Mouse (Mus musculus): ENCODE measurements around the gene Lrrc17. TPM values are rescaled to one million over a fixed set of nuclear protein-coding genes. Genes with fewer than 3 reads are reported as not detected.

Lrrc17 gene
- polyA plus RNA-seq, 1 experiment from 2014 or later = 2.7 TPM

DNA sequence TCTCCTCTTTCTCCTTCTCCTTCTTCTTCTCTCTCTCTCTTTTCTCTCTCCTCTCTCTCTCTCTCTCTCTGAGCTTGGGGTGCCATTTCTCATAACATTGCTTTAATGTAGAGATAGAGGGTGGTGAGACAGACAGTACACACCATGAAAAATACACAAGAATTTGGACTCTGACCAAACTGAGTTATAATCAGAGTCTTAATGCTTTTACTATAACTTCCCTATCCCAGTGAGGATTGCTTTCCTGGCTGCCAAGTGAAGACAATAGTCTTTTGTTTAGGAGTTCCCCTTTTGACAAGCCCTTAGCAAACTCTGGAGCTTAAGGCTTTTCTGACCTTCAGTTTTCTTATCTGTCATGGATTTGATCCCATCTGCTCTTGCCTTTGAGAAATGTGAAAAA lies 1.9 kb downstream of the Lrrc17 start:
- Histone ChIP-seq H3K4me3 (no peak overlapping the region), H3K27ac (replicated peaks) (no peak overlapping the region), H3K4me2 (replicated peaks) (no peak overlapping the region), H3K4me1 (no peaks in the 10 kb centered on the region), H3K36me3 (no peaks in the 10 kb centered on the region), H3K9ac (replicated peaks) (no peak overlapping the region), H3K27me3 (no peaks in the 10 kb centered on the region), H3K9me3 (no peaks in the 10 kb centered on the region)
- no peak for ATAC-seq (replicated peaks)

DNA sequence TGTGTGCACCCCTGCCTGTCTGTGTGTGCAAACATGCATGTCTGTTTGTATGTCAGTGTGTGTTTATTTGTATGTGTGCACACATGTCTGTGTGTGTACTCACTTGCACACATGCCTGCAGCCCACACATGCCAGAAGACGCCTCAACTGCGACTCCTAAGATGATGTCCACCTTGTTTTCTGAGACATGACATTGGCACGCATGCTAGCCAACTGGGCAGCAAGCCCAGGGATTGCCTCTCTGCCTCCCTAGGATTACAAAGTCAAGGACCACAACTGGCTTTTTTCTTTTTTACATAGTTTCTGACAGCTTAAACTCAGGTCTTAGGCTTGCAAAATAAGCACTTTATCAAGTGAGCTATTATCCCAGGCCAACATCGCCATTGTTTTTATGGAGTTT lies 2.4 kb downstream of the Lrrc17 start:
- no peak overlapping the region for H3K4me2 ChIP-seq (replicated peaks)

GRCm38 (mm10) chr5:21547005-21547404 lies 3.6 kb downstream of the Lrrc17 start:
- Histone ChIP-seq H3K4me3 (no peak overlapping the region), H3K27me3 (no peaks in the 10 kb centered on the region), H3K27ac (replicated peaks) (no peak overlapping the region), H3K36me3 (no peaks in the 10 kb centered on the region), H3K9me3 (no peaks in the 10 kb centered on the region), H3K9ac (replicated peaks) (no peak overlapping the region), H3K4me1 (no peaks in the 10 kb centered on the region), H3K4me2 (replicated peaks) (no peak overlapping the region)
- WGBS = 91% methylated on average over 8 of the region's 8 CpGs
- ATAC-seq (replicated peaks) = no peak

More for the DNA sequence above, 2.4 kb downstream of the Lrrc17 start:
- Histone ChIP-seq H3K36me3 (no peaks in the 10 kb centered on the region), H3K4me3 (no peak overlapping the region), H3K9me3 (no peaks in the 10 kb centered on the region), H3K27me3 (no peaks in the 10 kb centered on the region), H3K27ac (replicated peaks) (no peak overlapping the region), H3K4me1 (no peaks in the 10 kb centered on the region), H3K9ac (replicated peaks) (no peak overlapping the region)
- WGBS = 81% methylated on average over 4 of the region's 4 CpGs
- no peak for ATAC-seq (replicated peaks)

DNA sequence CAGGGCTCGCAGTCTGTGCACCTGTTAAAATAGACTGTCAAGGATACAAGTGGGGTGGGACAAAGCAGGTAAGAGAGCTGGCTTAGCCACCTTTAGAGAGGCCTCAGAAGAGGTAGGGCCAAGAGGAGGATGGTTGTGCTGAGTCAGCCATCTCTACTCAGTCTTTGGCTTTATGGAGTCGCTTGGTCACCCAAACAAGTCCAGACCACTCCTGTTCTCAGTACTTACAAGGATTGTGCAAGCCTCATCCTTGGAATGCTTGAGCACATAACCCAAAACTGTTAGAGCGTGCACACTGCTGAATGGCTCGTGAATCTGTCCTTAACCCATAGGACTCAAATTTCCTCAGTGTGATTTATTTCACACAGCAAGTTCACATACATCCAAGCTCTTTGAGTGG lies 10.3 kb downstream of the Lrrc17 start:
- Histone ChIP-seq H3K4me3 (no peak overlapping the region), H3K27ac (replicated peaks) (no peak overlapping the region), H3K9ac (replicated peaks) (no peak overlapping the region), H3K36me3 (no peaks in the 10 kb centered on the region), H3K27me3 (no peaks in the 10 kb centered on the region), H3K4me1 (no peaks in the 10 kb centered on the region), H3K4me2 (replicated peaks) (no peak overlapping the region), H3K9me3 (no peaks in the 10 kb centered on the region)
- 89% methylated on average over 4 of the region's 4 CpGs for WGBS
- ATAC-seq (replicated peaks) = no peak

GRCm38 (mm10) chr5:21554732-21555131 lies 11.4 kb downstream of the Lrrc17 start:
- no peak for ATAC-seq (replicated peaks)
- WGBS = 78% methylated on average over 1 of the region's 1 CpGs
- H3K9ac ChIP-seq (replicated peaks) = no peak overlapping the region

GRCm38 (mm10) chr5:21556502-21556901 lies 13.1 kb downstream of the Lrrc17 start:
- H3K27me3 ChIP-seq = no peaks in the 10 kb centered on the region
- 83% methylated on average over 3 of the region's 3 CpGs for WGBS
- no peak for ATAC-seq (replicated peaks)

More at GRCm38 (mm10) chr5:21554732-21555131, 11.4 kb downstream of the Lrrc17 start:
- no peaks in the 10 kb centered on the region for H3K27me3 ChIP-seq
- H3K27ac ChIP-seq (replicated peaks) = no peak overlapping the region
- H3K4me1 ChIP-seq = no peaks in the 10 kb centered on the region
- no peak overlapping the region for H3K4me3 ChIP-seq
- H3K4me2 ChIP-seq (replicated peaks) = no peak overlapping the region
- H3K36me3 ChIP-seq = no peaks in the 10 kb centered on the region
- no peaks in the 10 kb centered on the region for H3K9me3 ChIP-seq

DNA sequence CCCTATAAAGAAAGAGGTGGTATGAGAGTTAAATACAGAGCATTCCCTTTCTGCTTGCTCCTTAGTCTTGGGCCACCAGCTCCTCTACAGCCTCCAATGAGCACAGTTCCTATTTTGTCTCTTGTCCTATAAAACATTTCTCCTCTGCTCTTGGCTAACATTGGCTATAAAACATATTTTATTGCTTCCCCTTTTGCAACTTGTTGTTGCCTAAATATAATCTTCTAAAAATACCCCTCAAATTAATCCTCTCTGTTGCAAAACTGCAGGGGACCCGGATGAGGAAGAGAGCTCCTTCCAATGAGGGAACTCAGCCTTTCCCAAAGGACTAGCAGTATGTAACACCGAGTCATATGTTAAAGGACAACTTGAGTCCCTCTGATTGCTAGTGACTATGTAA lies 20.6 kb downstream of the Lrrc17 start:
- H3K9me3 ChIP-seq = no peaks in the 10 kb centered on the region
- 83% methylated on average over 2 of the region's 2 CpGs for WGBS
- H3K27me3 ChIP-seq = no peaks in the 10 kb centered on the region
- H3K27ac ChIP-seq (replicated peaks) = no peak overlapping the region
- H3K36me3 ChIP-seq = no peaks in the 10 kb centered on the region
- H3K4me1 ChIP-seq = no peaks in the 10 kb centered on the region
- H3K4me2 ChIP-seq (replicated peaks) = no peak overlapping the region
- no peak overlapping the region for H3K4me3 ChIP-seq
- no peak overlapping the region for H3K9ac ChIP-seq (replicated peaks)
- ATAC-seq (replicated peaks) = no peak

More at GRCm38 (mm10) chr5:21556502-21556901, 13.1 kb downstream of the Lrrc17 start:
- Histone ChIP-seq H3K9me3 (no peaks in the 10 kb centered on the region), H3K9ac (replicated peaks) (no peak overlapping the region), H3K27ac (replicated peaks) (no peak overlapping the region), H3K4me3 (no peak overlapping the region), H3K4me2 (replicated peaks) (no peak overlapping the region), H3K36me3 (no peaks in the 10 kb centered on the region), H3K4me1 (no peaks in the 10 kb centered on the region)

- Histone ChIP-seq H3K4me3 (no peak overlapping the region), H3K27ac (replicated peaks) (no peak overlapping the region), H3K27me3 (no peaks in the 10 kb centered on the region), H3K4me1 (no peaks in the 10 kb centered on the region), H3K9me3 (no peaks in the 10 kb centered on the region), H3K9ac (replicated peaks) (no peak overlapping the region), H3K36me3 (no peaks in the 10 kb centered on the region), H3K4me2 (replicated peaks) (no peak overlapping the region)
- 91% methylated on average over 9 of the region's 9 CpGs for WGBS
- no peak for ATAC-seq (replicated peaks)
These were observed 22.2 kb downstream of the Lrrc17 start for GRCm38 (mm10) chr5:21565392-21566065.

GRCm38 (mm10) chr5:21567784-21568183 lies 24.4 kb downstream of the Lrrc17 start:
- no peak for ATAC-seq (replicated peaks)
- Histone ChIP-seq H3K4me2 (replicated peaks) (no peak overlapping the region), H3K9ac (replicated peaks) (no peak overlapping the region), H3K36me3 (no peaks in the 10 kb centered on the region), H3K4me1 (no peaks in the 10 kb centered on the region), H3K4me3 (no peak overlapping the region), H3K27ac (replicated peaks) (no peak overlapping the region), H3K27me3 (no peaks in the 10 kb centered on the region), H3K9me3 (no peaks in the 10 kb centered on the region)
- WGBS = 85% methylated on average over 1 of the region's 1 CpGs

DNA sequence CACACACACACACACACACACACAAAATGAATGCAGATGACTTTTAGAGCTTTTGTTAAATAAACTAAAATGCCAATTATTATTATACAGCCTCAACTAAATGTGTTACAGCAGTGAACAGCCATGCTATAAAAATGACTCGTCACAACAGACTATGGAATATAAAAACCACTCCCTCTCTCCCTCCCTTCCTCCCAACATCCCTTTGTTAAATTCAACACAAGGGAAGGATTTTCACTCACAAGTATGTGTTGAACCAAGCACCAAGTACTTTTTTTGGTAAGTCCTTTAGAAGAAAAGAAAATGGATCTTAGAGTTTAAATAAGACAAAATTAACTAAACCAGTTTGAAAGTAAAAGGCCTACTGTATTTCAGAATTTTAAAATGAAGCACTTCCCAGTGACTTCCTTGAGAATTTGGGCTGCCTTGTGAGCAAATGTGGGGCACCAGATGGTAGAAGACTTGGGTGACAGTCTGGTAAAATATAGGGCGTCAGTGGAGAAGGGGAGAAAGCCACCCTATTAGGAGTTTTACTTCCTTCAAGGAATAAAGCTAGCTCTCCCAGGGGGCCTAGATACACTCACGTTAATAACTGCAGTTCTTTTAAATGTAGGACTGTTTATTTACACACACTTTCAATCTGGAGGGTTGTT lies 29.5 kb downstream of the Lrrc17 start:
- H3K36me3 ChIP-seq = no peaks in the 10 kb centered on the region
- WGBS = 49% methylated on average over 3 of the region's 3 CpGs
- no peak for ATAC-seq (replicated peaks)
- H3K4me3 ChIP-seq = no peak overlapping the region
- no peak overlapping the region for H3K9ac ChIP-seq (replicated peaks)
- H3K27me3 ChIP-seq = no peaks in the 10 kb centered on the region
- H3K4me2 ChIP-seq (replicated peaks) = no peak overlapping the region
- peak overlapping the region; percentile 13; the same call in 1 of the 2 replicates for H3K27ac ChIP-seq (replicated peaks)
- H3K4me1 ChIP-seq = no peaks in the 10 kb centered on the region
- no peaks in the 10 kb centered on the region for H3K9me3 ChIP-seq

DNA sequence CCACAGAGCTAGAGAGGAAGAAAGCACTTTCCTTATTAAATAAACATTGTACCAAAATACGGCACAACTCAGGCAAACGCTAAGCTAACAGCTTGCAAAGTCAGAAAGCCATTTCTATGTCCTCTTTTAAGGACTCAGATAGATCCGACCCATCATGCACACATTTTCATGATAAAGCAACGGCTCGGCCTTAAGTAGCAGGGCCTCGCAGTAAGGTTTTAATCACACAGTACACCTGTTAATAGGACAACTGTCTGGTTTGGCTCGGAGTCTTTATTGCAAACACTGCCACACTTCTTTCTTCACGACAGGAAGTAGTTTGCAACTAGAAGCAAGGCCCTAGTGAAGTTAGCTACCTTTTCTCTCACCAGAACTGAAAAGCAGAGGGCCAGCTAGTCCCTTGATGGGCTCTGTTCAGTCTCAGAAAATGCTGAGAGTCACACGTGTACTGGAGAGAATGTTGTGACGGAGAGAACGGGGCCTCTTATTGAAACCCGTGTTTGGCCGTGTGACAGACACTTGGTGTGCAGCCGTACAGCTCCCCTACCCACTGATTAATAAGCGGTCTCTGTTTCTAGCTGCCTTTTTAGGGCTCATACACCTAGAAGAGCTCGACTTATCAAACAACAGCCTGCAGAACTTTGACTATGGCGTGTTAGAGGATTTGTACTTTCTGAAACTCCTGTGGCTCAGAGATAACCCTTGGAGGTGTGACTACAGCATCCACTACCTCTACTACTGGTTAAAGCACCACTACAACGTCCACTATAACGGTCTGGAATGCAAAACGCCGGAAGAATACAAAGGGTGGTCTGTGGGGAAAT lies 31.2 kb downstream of the Lrrc17 start:
- no peak for ATAC-seq (replicated peaks)
- Histone ChIP-seq H3K9me3 (no peaks in the 10 kb centered on the region), H3K27ac (replicated peaks) (no peak overlapping the region), H3K4me3 (no peak overlapping the region), H3K4me1 (no peaks in the 10 kb centered on the region), H3K27me3 (no peaks in the 10 kb centered on the region), H3K9ac (replicated peaks) (no peak overlapping the region), H3K36me3 (no peaks in the 10 kb centered on the region), H3K4me2 (replicated peaks) (no peak overlapping the region)
- WGBS = 72% methylated on average over 21 of the region's 21 CpGs

- Histone ChIP-seq H3K27me3 (no peaks in the 10 kb centered on the region), H3K4me2 (replicated peaks) (no peak overlapping the region), H3K9ac (replicated peaks) (no peak overlapping the region), H3K27ac (replicated peaks) (no peak overlapping the region), H3K9me3 (no peaks in the 10 kb centered on the region), H3K4me3 (no peak overlapping the region), H3K4me1 (no peaks in the 10 kb centered on the region), H3K36me3 (no peaks in the 10 kb centered on the region)
- no peak for ATAC-seq (replicated peaks)
- 83% methylated on average over 13 of the region's 13 CpGs for WGBS
These were observed 31.8 kb downstream of the Lrrc17 start for GRCm38 (mm10) chr5:21575210-21575550.
